Mouse (Mus musculus) layer of hippocampus, postnatal 14 days (tissue): ENCODE data around the gene Rbm48. TPM values are rescaled to one million over a fixed set of nuclear protein-coding genes. Genes with fewer than 3 reads are reported as not detected.
A peak's percentile ranks its signal among the peaks of the same experiment; 100 is the strongest.
"Not testable (repeated sequence)": the region's sequence is repeated elsewhere in the genome, so short reads cannot be mapped to it uniquely, and the experiment has no call there.

Source experiments
- DNase-seq, 2 experiments: peaks; one replicate each; pipeline ENCODE4 v3.0.0; 2021 to 2022; ENCODE audit warnings: low spot score in 2 of 2, mixed read lengths in 1 of 2
- long read RNA-seq, 2 experiments: library from polyadenylated mRNA; stranded (forward); transcript quantifications; one replicate each; pipeline ENCODE4 v2.0.0; 2021
- total RNA-seq, 2 experiments: library from RNA; stranded (reverse); gene quantifications; 2 replicates each; pipeline ENCODE4 v1.2.3; 2021

Gene Rbm48
- 10 to 100 TPM; 12.9 to 13.0 TPM for total RNA-seq
- long read RNA-seq, experiment 1, transcript Rbm48-201 (5 exons, 2,368 nt) = major isoform, 8 of 9 reads
- long read RNA-seq, experiment 1, partial matches to known transcripts = 0 of 9 reads
- long read RNA-seq, experiment 1, other reads (novel, unspliced or antisense) = 1 of 9 reads
- long read RNA-seq, experiment 2, transcript Rbm48-201 (5 exons, 2,368 nt) = major isoform, 8 of 8 reads
- long read RNA-seq, experiment 2, partial matches to known transcripts = 0 of 8 reads
- long read RNA-seq, experiment 2, other reads (novel, unspliced or antisense) = 0 of 8 reads

- DNase-seq = peak; percentile 84 to 88
These were observed at the start of gene Rbm48 for GRCm38 (mm10) chr5:3596399-3596766. Rbm48 (minus strand) TSS chr5:3596585.

GRCm38 (mm10) chr5:3645326-3645725 is 48.9 kb upstream of the Rbm48 start:
- DNase-seq = no peak

GRCm38 (mm10) chr5:3644621-3645020 is 48.2 kb upstream of the Rbm48 start:
- no peak for DNase-seq

GRCm38 (mm10) chr5:3635286-3635685 is 38.9 kb upstream of the Rbm48 start:
- DNase-seq = no peak

GRCm38 (mm10) chr5:3633951-3634350 is 37.6 kb upstream of the Rbm48 start:
- DNase-seq = no peak

GRCm38 (mm10) chr5:3633315-3633714 is 36.9 kb upstream of the Rbm48 start:
- DNase-seq = no peak

- no peak for DNase-seq
These were observed 35.9 kb upstream of the Rbm48 start for GRCm38 (mm10) chr5:3632285-3632684.

- DNase-seq = no peak
These were observed 35.3 kb upstream of the Rbm48 start for GRCm38 (mm10) chr5:3631512-3632271.

- DNase-seq = no peak
These were observed 33.7 kb upstream of the Rbm48 start for GRCm38 (mm10) chr5:3630055-3630454.

- no peak for DNase-seq
These were observed 24.1 kb upstream of the Rbm48 start for GRCm38 (mm10) chr5:3620486-3620885.

- not testable (repeated sequence) for DNase-seq
These were observed 15.4 kb upstream of the Rbm48 start for GRCm38 (mm10) chr5:3611835-3612234.

GRCm38 (mm10) chr5:3609241-3609640 is 12.9 kb upstream of the Rbm48 start:
- no peak for DNase-seq

- DNase-seq = no peak
These were observed 10.7 kb upstream of the Rbm48 start for GRCm38 (mm10) chr5:3607114-3607513.

GRCm38 (mm10) chr5:3600790-3601189 is 4.4 kb upstream of the Rbm48 start:
- no peak for DNase-seq

GRCm38 (mm10) chr5:3600298-3600697 is 3.9 kb upstream of the Rbm48 start:
- DNase-seq = no peak

- DNase-seq = no peak
These were observed 2.4 kb upstream of the Rbm48 start for GRCm38 (mm10) chr5:3598766-3599165.

- DNase-seq = no peak
These were observed 786 bp upstream of the Rbm48 start for GRCm38 (mm10) chr5:3597171-3597570.

GRCm38 (mm10) chr5:3595693-3596398 is 539 bp downstream of the Rbm48 start, which contains the start of gene Pex1:
Pex1 (plus strand) TSS chr5:3596066.
- DNase-seq = peak; percentile 93 to 97

- no peak for DNase-seq
These were observed 17.3 kb downstream of the Rbm48 start for GRCm38 (mm10) chr5:3579066-3579465.

GRCm38 (mm10) chr5:3577939-3578338 is 18.4 kb downstream of the Rbm48 start:
- DNase-seq = no peak

- no peak for DNase-seq
These were observed 21.6 kb downstream of the Rbm48 start for GRCm38 (mm10) chr5:3574825-3575224.

GRCm38 (mm10) chr5:3571266-3571665 is 25.1 kb downstream of the Rbm48 start, which contains the start of gene 1700109H08Rik:
1700109H08Rik (plus strand) TSS chr5:3571566.
- no peak for DNase-seq
